Mouse (Mus musculus) thymus, adult 2 months (tissue): ENCODE results near the gene Olfr490.

Source experiments
- CTCF ChIP-seq: fragments of 200-500 bp; IDR thresholded peaks from 2 replicates; pipeline ENCODE4 v1.5.1; 2012; ENCODE audit warnings: mild to moderate bottlenecking, control low read depth, low read length, moderate library complexity, borderline replicate concordance; ENCODE audit not compliant: control insufficient read depth, poor library complexity, insufficient read depth; ENCODE audit errors: extremely low read depth
- POLR2A ChIP-seq: fragments of 200-500 bp; IDR thresholded peaks from 2 replicates; pipeline ENCODE4 v1.6.1; 2012; ENCODE audit warnings: mild to moderate bottlenecking, low read length, control low read depth, moderate library complexity; ENCODE audit not compliant: control insufficient read depth, poor library complexity, insufficient read depth; ENCODE audit errors: extremely low read depth

DNA sequence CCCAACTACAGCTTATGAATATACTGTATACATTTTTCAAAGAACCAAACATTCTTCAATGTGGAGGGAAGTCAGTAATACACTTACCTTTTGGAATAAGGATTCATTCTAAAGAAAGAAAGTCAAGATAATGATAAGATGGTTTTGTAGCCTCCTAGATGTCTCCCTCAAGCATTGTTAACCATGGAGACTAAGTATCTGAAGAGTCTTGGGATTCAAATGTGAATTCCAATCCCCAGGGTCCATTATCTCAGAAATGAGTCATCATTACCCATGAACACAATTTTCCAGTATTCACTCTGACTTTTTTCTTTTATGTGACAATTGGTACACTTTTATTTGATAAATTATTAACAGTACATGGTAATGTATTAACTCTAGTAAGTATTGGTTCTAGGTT is at the start of gene Olfr490:
- TF ChIP-seq CTCF (no peak), POLR2A (no peak)
